Mouse (Mus musculus): ENCODE data around the gene Fgf18.

Fgf18 gene

GRCm38 (mm10) chr11:33151128-33151779, 4.1 kb upstream of the Fgf18 start:
- intact Hi-C loops (cut with DNase I), result no loop called here

- intact Hi-C loops (cut with DNase I), result no loop called here
Measured at GRCm38 (mm10) chr11:33150364-33150763, 3.2 kb upstream of the Fgf18 start.

- intact Hi-C loops (cut with DNase I), result loop anchor here (5.0 to 10.0 kb wide), 3 partner anchors 345 to 525 kb away; no protein-coding TSS in a partner anchor
Measured at GRCm38 (mm10) chr11:33149453-33149852, 2.3 kb upstream of the Fgf18 start.

DNA sequence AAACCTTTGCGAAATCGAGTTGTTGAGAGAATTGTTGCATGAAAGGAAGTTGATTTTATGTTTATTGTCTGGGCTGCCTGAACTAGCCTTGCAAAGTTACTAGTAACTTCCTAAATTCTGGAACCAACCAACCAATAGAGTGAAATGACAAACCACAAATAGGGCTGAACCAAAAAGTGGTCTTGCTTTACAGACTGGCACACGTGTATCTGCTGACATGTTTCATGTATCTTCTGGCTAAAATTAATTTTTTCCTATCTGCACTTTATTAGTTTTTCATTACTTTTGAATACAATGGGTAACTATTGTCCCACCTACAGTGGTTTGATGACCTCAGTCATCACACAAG, 1.9 kb upstream of the Fgf18 start:
- intact Hi-C loops (cut with DNase I), result loop anchor here (5.0 to 10.0 kb wide), 3 partner anchors 344 to 524 kb away; no protein-coding TSS in a partner anchor

GRCm38 (mm10) chr11:33148338-33149087, 1.3 kb upstream of the Fgf18 start:
- intact Hi-C loops (cut with DNase I), result loop anchor here (5.0 to 10.0 kb wide), 3 partner anchors 344 to 524 kb away; no protein-coding TSS in a partner anchor

- intact Hi-C loops (cut with DNase I), result loop anchor here (2.0 to 10.0 kb wide), 4 partner anchors 119 to 523 kb away; no protein-coding TSS in a partner anchor
Measured at GRCm38 (mm10) chr11:33147572-33148337, 555 bp upstream of the Fgf18 start.

DNA sequence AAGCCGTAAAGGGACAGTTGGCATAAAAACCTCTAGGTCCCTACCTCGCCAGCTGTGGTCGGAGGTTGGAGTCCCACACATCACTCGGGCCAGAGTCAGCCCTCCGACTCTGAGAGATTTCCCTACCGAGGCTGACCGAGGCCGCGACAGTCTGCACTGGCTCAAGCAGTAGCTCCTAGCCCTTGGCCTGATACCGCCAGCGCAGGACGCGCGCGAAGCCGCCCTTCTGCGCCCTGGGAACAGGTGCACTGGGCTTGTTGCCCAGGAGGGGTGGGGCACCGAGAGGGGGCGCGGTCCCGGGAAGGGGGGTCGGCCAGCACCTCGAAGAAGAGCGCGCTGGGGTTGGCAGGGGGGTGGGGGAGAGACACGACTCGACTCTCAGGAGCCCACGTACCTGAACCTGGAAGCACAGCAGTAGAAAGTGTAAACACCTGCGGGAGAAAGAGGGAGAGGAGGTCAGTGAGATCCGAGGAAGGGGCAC, 509 bp downstream of the Fgf18 start:
- intact Hi-C loops (cut with DNase I), result loop anchor here (2.0 to 10.0 kb wide), 4 partner anchors 118 to 522 kb away; no protein-coding TSS in a partner anchor

DNA sequence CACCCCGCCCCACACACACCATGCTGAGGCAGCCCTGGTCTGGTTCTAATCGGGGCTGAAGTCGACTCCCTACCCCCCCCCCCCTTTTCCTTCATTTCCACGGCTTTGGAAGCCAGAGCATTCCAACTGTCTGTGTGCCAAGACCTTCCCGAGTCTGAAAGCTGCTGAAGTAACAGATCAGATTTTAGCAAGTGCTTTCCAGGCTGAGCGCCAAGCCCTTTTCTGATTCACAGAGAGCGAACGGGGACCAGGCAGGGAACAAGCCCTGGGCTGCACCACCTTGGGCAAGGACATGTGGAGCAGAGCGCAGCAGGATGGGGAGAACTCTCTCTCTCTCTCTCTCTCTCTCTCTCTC, 1.1 kb downstream of the Fgf18 start:
- intact Hi-C loops (cut with DNase I), result loop anchor here (2.0 to 10.0 kb wide), 4 partner anchors 117 to 521 kb away; no protein-coding TSS in a partner anchor

DNA sequence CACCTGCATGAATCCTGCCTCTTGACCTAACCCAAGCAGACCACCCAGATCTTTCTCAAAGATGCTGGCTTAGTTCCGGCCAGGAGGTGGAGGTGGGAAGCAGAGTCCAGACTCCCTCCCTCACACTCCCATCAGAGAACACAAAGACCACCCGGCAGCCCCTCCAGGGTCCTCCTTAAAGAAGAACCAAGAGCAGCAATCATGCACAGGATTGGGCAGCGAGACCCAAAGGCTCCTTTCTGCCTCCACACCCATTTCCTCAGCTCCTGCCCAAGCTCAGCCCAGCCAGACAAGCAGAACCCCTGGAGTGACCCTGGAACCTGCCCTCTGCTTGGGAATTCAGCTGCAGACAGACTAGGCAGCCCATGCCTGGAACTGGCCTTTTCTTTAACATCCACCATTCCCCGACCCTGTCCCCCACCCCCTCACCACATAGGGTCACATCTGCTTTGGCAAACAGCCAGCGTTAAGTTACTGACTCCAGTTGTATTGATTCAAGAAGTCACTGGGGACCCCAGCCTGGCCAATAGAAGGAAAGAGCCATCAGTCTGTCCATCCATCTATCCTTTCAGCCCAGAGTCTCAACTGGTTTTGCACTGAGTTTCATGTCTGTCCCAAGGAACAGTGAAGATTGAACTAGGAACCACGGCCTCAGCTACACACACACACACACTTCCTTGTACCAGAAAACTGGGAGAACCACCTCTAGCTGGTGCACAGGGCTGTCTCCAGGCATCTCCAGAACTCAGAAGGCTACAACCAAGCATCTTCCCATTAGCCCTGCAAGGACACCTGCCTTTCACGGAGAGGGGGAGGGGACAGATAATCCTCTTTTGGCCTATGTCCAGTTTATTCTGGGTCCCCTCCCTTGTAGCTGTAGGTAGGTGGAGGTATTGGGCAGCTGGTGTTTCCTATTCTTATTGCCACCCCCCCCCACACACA, 1.7 kb downstream of the Fgf18 start:
- intact Hi-C loops (cut with DNase I), result loop anchor here (2.0 to 10.0 kb wide), 4 partner anchors 117 to 521 kb away; no protein-coding TSS in a partner anchor

DNA sequence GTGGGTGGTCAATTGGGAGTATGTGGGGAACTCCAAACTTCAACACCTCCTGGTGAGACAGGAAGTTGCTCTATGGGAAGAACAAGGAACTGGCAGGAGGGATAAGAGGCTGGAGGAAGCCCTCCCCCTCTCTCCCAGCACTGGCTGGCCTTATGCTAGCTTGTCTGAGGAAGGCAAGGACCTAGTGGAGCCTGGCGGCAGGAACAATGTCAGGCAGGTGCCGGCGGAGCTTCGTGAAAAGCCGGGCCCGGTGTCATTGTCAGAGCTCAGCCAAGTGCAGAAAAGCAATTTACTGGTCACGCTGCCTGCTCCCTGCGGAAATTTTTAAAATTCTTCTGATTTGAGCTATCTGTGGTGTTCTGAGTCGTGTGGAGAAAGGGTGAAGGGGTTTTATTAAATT, 3.3 kb downstream of the Fgf18 start:
- intact Hi-C loops (cut with DNase I), result loop anchor here (10.0 kb wide), 2 partner anchors 339 to 519 kb away; no protein-coding TSS in a partner anchor

GRCm38 (mm10) chr11:33142801-33143200, 4.4 kb downstream of the Fgf18 start:
- intact Hi-C loops (cut with DNase I), result loop anchor here (10.0 kb wide), 2 partner anchors 338 to 518 kb away; no protein-coding TSS in a partner anchor

GRCm38 (mm10) chr11:33140111-33140460, 7.1 kb downstream of the Fgf18 start:
- intact Hi-C loops (cut with DNase I), result loop anchor here (10.0 kb wide), 2 partner anchors 335 to 515 kb away; no protein-coding TSS in a partner anchor

GRCm38 (mm10) chr11:33139458-33140110, 7.6 kb downstream of the Fgf18 start:
- intact Hi-C loops (cut with DNase I), result loop anchor here (10.0 kb wide), 2 partner anchors 335 to 515 kb away; no protein-coding TSS in a partner anchor

- intact Hi-C loops (cut with DNase I), result no loop called here
Measured at GRCm38 (mm10) chr11:33138686-33139085, 8.5 kb downstream of the Fgf18 start.

- intact Hi-C loops (cut with DNase I), result no loop called here
Measured at GRCm38 (mm10) chr11:33134391-33134986, 12.7 kb downstream of the Fgf18 start.

DNA sequence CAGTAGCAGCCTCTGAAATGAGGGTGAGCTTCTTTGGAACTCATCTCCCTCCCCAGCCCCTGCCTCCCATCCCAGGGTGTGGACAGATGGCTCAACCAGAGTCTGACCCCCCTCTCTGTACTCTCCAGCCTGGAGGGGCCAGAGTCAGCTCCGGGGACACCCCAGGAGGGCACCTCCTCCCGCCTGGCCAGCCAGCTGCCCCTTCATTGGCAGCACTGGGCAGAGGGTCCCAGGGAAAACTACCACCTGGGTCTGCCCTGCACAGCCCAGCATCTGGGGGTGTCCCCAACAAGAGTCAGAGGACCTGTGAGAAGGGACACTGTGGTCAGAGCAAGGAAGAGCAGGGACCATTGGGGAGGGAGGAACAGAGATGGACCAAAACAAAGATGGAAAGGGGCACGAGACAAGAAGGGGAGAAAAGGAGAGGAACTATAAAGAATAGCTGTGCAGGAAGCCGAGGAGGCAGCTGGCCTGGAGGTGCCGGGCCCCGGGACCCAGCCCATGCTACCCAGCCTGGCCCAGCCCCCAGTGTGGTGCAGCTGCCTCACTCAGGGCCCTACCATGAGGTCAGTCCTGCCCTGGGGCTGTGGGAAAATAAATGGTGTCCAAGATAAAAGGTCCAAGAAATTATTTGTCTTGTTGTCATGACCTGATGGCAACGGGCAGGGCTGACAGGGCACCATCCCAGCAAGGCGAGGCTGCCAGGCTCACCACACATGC, 14.4 kb downstream of the Fgf18 start:
- intact Hi-C loops (cut with DNase I), result no loop called here

- intact Hi-C loops (cut with DNase I), result no loop called here
Measured at GRCm38 (mm10) chr11:33127058-33127457, 20.1 kb downstream of the Fgf18 start.

DNA sequence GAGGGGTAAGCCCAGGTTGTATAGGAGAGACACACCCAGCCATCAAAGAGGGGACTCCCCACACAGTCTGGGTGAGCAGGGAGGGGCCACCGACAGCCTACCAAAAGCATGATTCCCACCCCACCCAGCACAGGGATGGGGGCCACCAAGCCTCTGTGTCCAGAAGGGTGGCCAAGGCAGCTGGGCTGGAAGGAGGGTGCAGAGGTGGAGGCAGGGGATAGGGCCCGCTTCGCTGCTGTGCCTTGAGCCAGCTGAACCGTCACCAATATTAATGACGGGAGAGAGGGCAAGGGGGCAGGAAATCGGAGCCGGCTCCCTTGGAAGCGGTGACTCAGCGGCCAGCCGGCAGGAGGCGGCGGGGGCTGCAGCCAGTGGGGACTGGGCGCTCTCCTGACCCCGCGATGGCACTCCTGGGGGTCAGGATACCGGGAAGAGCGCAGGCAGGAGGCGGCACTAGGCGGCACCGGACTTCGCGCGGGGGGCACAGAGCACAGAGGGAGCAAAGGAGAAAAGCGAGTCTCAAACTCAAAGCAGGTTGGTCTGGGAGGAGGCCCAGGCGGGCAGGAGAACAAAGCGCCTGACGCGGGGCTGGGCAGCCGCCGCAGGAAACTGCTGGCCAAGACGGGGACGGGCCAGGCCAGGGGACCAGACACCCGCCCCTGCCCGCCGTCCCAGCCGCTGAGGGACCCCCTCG, 24.5 kb downstream of the Fgf18 start:
- intact Hi-C loops (cut with DNase I), result no loop called here
